Mouse (Mus musculus): ENCODE results near the gene Ankdd1a. TPM values are rescaled to one million over a fixed set of nuclear protein-coding genes. Genes with fewer than 3 reads are reported as not detected.

The Ankdd1a gene
- polyA plus RNA-seq, 1 experiment from 2014 or later, result not detected

DNA sequence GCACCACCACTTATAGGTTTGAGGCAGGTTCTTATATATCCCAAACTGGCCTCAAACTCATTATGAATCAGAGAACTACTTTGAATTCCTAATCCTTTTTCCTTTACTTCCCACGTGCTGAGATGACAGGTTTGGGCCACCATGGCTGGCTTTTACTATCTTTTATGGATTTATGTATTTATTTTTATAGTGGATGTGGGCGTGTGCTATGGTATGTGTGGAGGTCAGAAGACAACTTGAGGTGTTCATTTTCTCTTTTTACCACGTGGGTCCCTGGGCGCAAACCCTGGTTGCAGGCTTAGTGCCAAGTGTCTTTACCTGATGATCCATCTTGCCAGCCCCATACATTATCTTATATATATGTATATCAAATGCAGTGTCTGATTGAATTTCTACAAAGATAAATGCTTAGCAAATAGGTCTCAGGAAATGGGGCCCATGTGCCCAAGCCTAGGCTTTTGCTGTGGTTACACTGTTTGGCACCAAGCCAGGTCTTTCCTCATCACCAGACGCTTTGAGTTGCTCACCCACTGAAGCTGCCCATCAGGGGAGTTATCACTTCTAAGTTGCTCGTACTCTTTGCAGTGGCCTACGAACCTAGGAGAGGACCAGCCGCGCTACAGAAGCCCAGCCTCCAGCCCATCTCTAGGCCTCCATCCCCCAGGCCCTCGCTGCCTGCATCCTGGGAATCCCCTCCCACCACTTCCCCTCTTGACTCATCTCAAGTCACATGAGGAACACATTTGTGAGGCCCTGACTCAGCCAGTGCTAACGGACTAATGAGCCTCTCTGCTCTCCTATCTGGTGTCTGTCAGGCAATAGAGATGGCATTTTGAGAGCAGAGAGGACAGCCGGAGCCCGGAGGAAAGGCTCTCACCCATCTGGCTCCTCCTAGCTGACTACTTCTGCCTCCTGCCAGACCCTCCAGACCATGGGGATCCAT, 21.4 kb upstream of the Ankdd1a start:
- Histone ChIP-seq H3K4me2 (replicated peaks) (no peak overlapping the region; the same call in 1 of the 2 replicates), H3K4me1 (replicated peaks) (peaks cover 10% of the 10 kb centered on the region), H3K9ac (no peak overlapping the region), H3K27me3 (replicated peaks) (no peaks in the 10 kb centered on the region), H3K4me3 (replicated peaks) (no peak overlapping the region), H3K36me3 (no peaks in the 10 kb centered on the region), H3K9me3 (no peaks in the 10 kb centered on the region), H3K27ac (peak overlapping the region; percentile 45; the same call in 1 of the 2 replicates)
- peak; percentile 67 for ATAC-seq
- 44% methylated on average over 13 of the region's 13 CpGs for WGBS

DNA sequence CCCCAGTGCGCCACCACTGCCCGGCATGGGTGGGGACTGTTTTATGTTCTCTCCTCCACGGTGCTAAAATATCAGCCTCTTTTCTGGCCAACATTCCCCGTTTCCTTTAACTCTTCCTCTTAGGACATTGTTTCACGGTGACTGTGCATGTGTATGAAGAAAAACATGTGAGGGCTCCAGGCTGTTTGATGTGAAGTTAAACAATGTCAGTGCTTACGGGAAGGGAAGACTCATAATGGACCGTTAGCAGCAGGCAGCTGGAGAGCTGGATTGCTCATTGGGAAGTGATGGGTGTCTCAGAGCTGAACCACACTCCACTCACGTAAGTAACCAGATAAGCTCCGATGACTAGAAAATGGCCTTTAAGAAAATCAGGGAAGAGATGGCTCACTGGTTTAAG, 19.7 kb upstream of the Ankdd1a start:
- peaks cover 8% of the 10 kb centered on the region for H3K4me1 ChIP-seq (replicated peaks)
- 63% methylated on average over 9 of the region's 9 CpGs for WGBS
- H3K27ac ChIP-seq, result no peak overlapping the region
- no peak overlapping the region for H3K9ac ChIP-seq
- no peaks in the 10 kb centered on the region for H3K27me3 ChIP-seq (replicated peaks)
- H3K9me3 ChIP-seq, result no peaks in the 10 kb centered on the region
- no peak overlapping the region for H3K4me3 ChIP-seq (replicated peaks)
- H3K4me2 ChIP-seq (replicated peaks), result no peak overlapping the region
- H3K36me3 ChIP-seq, result no peaks in the 10 kb centered on the region
- no peak for ATAC-seq

DNA sequence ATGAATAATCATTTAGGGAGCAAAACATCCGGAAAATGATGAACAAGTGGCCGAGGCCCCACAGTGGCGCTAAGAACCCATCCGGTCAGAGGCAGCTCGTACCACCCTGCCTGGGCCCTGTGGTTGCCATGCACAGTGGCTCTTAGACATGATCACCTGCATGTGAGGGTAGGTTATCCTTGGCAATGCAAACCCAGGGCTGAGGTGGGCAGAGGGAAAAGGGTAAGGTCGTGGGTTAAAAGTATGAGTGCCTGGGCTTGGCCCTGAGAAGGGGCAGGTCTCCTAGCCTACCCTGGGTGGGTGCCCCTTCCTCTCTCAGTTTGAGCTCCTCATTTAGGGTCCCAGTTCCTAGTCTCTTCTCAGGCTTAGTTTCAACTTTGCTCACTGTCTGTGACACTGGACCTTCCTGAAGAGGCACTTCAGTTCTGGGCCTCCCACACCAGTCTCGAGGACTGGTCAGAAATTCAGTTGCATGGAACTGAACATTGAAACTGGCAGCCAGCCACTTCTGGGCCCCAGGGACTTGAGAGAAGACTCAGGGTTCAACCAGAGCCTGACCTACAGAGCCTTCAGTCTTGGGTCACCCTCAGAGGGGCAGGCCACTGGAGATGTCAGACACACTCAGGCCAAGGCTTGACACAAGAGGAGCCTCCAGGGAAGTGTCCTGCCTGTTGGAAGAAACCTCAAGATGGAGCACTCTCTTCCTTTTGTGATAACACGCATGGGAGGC, 18.1 kb upstream of the Ankdd1a start:
- ATAC-seq, result no peak
- Histone ChIP-seq H3K36me3 (no peaks in the 10 kb centered on the region), H3K27ac (no peak overlapping the region), H3K4me3 (replicated peaks) (no peak overlapping the region), H3K9ac (no peak overlapping the region), H3K9me3 (no peaks in the 10 kb centered on the region), H3K27me3 (replicated peaks) (no peaks in the 10 kb centered on the region), H3K4me2 (replicated peaks) (no peak overlapping the region), H3K4me1 (replicated peaks) (peaks cover 9% of the 10 kb centered on the region)
- WGBS, result 85% methylated on average over 8 of the region's 8 CpGs

DNA sequence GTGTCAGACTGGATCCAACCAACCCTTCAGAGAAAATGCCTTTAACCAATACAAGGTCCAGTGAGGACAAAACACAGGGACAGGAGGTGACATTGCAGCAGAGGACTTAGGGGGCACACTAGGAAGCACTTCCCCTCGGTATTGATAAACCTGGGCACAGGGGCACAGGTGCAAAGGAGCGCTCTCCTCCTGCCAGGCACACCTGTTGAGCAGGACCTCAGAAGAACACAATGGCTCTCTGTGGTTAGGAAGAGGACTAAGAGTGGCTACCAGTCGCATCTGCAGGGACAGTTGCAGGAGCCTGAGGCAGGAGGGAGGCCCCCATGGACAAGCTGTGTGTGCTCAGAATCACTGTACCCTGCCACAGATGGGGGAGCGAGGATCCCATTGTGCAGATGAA, 16.5 kb upstream of the Ankdd1a start:
- H3K4me1 ChIP-seq (replicated peaks), result peaks cover 5% of the 10 kb centered on the region
- no peaks in the 10 kb centered on the region for H3K27me3 ChIP-seq (replicated peaks)
- no peak overlapping the region for H3K27ac ChIP-seq
- no peak overlapping the region for H3K4me2 ChIP-seq (replicated peaks)
- ATAC-seq, result no peak
- H3K36me3 ChIP-seq, result no peaks in the 10 kb centered on the region
- H3K4me3 ChIP-seq (replicated peaks), result no peak overlapping the region
- no peaks in the 10 kb centered on the region for H3K9me3 ChIP-seq
- no peak overlapping the region for H3K9ac ChIP-seq
- 78% methylated on average over 4 of the region's 4 CpGs for WGBS

DNA sequence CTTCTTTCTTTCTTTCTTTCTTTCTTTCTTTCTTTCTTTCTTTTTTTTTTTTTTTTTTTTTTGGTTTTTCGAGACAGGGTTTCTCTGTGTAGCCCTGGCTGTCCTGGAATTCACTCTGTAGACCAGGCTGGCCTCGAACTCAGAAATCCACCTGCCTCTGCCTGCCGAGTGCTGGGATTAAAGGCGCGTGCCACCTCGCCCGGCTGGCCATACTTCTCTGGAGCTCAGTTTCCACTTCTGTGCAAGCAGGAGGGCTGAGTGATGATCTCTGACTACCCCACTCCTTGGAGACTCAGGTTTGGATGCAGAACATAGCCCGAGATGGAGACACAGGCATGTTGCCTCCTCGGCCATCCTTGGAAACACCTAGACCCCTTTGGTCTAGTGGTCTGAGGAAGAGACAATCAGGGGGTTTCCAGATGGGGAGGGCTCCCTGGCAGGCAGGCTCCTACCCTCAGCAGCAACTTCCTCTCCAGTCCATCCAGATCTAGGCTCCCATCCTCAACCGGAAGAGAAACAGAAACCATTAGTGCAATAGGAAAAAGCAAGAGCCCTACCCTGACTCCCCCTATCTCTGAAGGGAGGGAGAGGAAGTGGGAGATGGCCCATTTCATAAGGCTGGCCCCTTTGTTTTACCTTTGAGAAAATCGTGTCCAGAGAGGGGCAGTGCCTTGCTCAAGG, 15.9 kb upstream of the Ankdd1a start:
- Histone ChIP-seq H3K4me2 (replicated peaks) (no peak overlapping the region), H3K9me3 (no peaks in the 10 kb centered on the region), H3K36me3 (no peaks in the 10 kb centered on the region), H3K27ac (no peak overlapping the region), H3K27me3 (replicated peaks) (no peaks in the 10 kb centered on the region), H3K4me3 (replicated peaks) (no peak overlapping the region), H3K9ac (no peak overlapping the region), H3K4me1 (replicated peaks) (0 out of 2 replicates have a peak, but pooled peaks cover 2% of the 10 kb centered on the region)
- 82% methylated on average over 11 of the region's 11 CpGs for WGBS
- ATAC-seq, result no peak

DNA sequence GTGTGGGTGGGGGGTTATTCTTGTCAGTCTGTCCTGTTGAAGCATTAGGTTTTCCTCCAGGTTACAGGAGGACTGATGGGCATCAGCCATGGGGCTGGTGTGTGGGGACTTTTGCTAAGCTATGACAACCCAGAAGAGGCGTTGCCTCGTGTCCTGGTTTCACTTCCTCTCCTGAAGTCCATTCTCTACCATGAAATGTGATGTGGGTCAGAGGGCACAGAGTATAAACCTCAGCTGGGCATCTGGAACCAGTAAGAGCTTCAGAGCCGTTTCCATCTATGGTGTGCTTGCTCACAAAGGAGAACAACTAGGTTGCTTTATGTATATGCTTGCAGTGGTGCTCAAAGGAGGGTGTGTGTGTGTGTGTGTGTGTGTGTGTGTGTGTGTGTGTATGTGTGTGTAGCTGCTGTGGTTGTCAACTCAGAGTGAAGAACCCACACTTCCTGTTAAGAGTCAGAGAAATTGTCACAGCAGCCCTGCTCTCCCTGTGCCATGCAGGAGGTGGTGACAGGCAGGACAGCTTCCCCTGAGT, 15.3 kb upstream of the Ankdd1a start:
- WGBS, result 55% methylated on average over 3 of the region's 3 CpGs

DNA sequence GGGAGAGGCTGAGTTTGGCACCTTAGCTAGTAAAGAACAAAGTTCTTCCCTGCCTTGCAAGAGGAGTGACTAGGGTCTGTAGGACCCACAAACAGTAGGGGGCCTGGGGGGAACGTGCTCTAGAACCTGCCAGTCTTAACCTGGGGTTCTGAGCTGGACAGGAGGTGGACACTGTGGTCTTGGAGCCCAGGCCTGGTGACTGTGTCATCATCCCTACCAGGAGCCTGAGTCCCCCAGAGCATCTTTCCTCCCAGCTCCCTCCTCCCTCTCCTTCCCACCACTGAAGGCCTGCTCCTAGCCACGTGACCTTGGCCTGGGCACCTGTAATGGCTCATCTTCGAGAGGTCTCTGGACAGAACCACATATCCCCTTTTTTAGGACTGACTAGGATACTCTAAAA, 14.1 kb upstream of the Ankdd1a start:
- Histone ChIP-seq H3K9me3 (no peaks in the 10 kb centered on the region), H3K4me1 (replicated peaks) (0 out of 2 replicates have a peak, but pooled peaks cover 2% of the 10 kb centered on the region), H3K27me3 (replicated peaks) (no peaks in the 10 kb centered on the region), H3K4me3 (replicated peaks) (no peak overlapping the region), H3K27ac (no peak overlapping the region), H3K36me3 (no peaks in the 10 kb centered on the region), H3K9ac (no peak overlapping the region), H3K4me2 (replicated peaks) (no peak overlapping the region)
- no peak for ATAC-seq
- 87% methylated on average over 3 of the region's 3 CpGs for WGBS

More for the DNA sequence above, 15.3 kb upstream of the Ankdd1a start:
- H3K4me3 ChIP-seq (replicated peaks), result no peak overlapping the region
- no peak overlapping the region for H3K27ac ChIP-seq
- no peaks in the 10 kb centered on the region for H3K27me3 ChIP-seq (replicated peaks)
- no peaks in the 10 kb centered on the region for H3K9me3 ChIP-seq
- H3K36me3 ChIP-seq, result no peaks in the 10 kb centered on the region
- H3K4me1 ChIP-seq (replicated peaks), result 0 out of 2 replicates have a peak, but pooled peaks cover 2% of the 10 kb centered on the region
- no peak for ATAC-seq
- no peak overlapping the region for H3K9ac ChIP-seq
- H3K4me2 ChIP-seq (replicated peaks), result no peak overlapping the region

DNA sequence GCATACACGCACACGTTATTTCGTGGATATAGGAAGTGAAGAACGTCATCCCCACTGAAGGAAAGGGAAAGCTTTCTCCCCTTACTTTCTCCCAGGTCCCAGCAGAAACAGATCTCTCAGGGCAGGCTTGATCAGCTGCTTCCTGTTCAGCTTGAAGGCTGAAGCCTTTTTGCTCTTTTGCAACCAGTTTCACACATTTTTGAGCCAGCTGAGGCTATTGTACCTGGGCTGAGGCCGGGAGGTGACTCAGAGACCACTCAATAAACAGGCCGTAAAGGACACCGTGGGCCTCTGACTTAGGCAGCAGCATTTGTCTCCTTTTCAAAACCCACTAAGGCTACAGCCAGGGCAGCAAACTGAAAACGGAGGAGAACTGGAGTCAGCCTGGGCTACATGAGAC, 13.0 kb upstream of the Ankdd1a start:
- WGBS, result 58% methylated on average over 8 of the region's 8 CpGs
- no peak overlapping the region for H3K27ac ChIP-seq
- no peaks in the 10 kb centered on the region for H3K27me3 ChIP-seq (replicated peaks)
- no peak overlapping the region for H3K4me3 ChIP-seq (replicated peaks)
- H3K4me1 ChIP-seq (replicated peaks), result 0 out of 2 replicates have a peak, but pooled peaks cover 2% of the 10 kb centered on the region
- no peak for ATAC-seq
- H3K9me3 ChIP-seq, result no peaks in the 10 kb centered on the region
- H3K9ac ChIP-seq, result no peak overlapping the region
- H3K36me3 ChIP-seq, result no peaks in the 10 kb centered on the region
- H3K4me2 ChIP-seq (replicated peaks), result no peak overlapping the region

DNA sequence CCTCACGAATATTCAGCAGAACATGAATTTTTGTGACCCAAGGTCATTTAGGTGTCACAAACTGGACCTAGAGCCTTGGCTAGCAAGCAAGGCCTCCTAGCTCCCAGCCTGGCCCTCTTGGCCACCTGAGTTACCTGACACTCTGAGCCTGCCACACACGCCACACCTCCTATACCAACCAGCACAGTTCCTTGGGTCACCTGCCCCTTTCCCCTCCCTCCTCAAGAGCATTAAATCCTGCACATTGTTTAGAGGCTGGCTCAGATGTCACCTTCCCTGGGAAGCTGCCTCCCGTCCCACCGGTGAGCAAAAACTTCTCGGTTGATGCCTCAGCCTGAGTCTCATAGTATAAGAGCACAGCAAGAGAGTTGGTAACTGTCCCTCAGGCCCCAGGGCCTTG, 11.3 kb upstream of the Ankdd1a start:
- Histone ChIP-seq H3K4me2 (replicated peaks) (no peak overlapping the region), H3K4me3 (replicated peaks) (no peak overlapping the region), H3K27me3 (replicated peaks) (no peaks in the 10 kb centered on the region), H3K36me3 (no peaks in the 10 kb centered on the region), H3K9me3 (no peaks in the 10 kb centered on the region), H3K27ac (no peak overlapping the region), H3K9ac (no peak overlapping the region), H3K4me1 (replicated peaks) (0 out of 2 replicates have a peak, but pooled peaks cover 2% of the 10 kb centered on the region)
- no peak for ATAC-seq
- 80% methylated on average over 5 of the region's 5 CpGs for WGBS

DNA sequence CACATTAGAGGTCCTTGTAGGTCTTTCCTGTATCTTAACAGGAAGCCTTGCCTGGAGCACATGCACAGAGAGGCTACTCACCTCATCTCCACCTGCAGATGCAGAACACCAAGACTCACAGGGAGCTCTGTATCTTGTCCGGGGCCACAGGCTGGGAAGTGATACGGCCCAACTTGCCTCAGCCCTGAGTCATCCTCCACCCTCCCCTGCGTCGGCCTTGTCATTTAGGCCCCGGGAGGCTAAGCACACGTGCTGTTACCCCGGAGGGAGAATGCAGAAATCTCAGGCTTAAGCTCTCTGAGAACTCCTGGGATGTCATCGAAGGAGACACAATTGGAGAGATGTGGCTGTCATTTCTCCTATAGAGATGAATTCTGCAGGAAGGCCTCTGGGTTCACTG, 9.7 kb upstream of the Ankdd1a start:
- Histone ChIP-seq H3K9me3 (no peaks in the 10 kb centered on the region), H3K4me1 (replicated peaks) (0 out of 2 replicates have a peak, but pooled peaks cover 2% of the 10 kb centered on the region), H3K36me3 (no peaks in the 10 kb centered on the region), H3K27me3 (replicated peaks) (no peaks in the 10 kb centered on the region), H3K4me3 (replicated peaks) (no peak overlapping the region), H3K9ac (no peak overlapping the region), H3K4me2 (replicated peaks) (no peak overlapping the region), H3K27ac (no peak overlapping the region)
- no peak for ATAC-seq
- WGBS, result 67% methylated on average over 8 of the region's 8 CpGs

DNA sequence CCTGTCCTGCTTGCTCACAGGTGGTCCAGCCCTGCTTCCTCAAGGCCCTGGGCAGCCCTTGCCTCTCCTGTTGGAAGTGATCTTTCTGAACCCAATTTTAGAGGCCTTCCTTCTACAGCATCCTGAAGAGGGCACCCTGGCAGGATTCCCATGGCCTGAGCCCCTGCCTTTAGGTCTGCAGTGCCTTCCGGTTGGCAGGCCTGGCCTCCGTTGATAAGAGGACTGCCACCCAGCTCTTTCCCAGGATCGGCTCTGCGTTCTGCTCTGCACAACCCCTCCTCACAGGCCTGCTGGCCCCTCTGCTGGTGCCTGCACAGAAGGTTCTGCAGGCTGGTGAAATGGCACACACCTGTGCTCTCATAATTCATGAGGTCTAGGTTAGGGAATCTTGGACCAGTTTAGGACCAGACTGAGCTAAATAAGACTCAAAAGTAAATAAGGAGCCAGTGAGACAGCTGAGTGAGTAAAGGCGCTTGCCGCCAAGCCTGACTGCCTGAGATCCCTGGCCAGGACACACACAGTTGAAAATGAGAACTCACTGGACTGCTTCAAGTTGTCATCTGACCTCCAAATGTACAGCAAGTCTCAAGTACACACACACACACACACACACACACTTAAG, 8.5 kb upstream of the Ankdd1a start:
- Histone ChIP-seq H3K9ac (no peak overlapping the region), H3K4me2 (replicated peaks) (no peak overlapping the region), H3K27ac (no peak overlapping the region), H3K36me3 (no peaks in the 10 kb centered on the region), H3K27me3 (replicated peaks) (no peaks in the 10 kb centered on the region), H3K4me3 (replicated peaks) (no peak overlapping the region), H3K4me1 (replicated peaks) (peaks cover 2% of the 10 kb centered on the region; the same call in 1 of the 2 replicates), H3K9me3 (no peaks in the 10 kb centered on the region)
- ATAC-seq, result no peak
- WGBS, result 68% methylated on average over 6 of the region's 6 CpGs
